Mouse (Mus musculus): ENCODE data around the gene Oaf. TPM values are rescaled to one million over a fixed set of nuclear protein-coding genes. Genes with fewer than 3 reads are reported as not detected.

Oaf gene
- 10 to 100 TPM; 12.6 to 13.2 TPM for total RNA-seq (2021)

- DNase-seq (ENCODE audit: low spot score in 2 of 2): peak; percentile 49 to 66
- intact Hi-C loops (cut with DNase I): no loop called here
Observed at GRCm38 (mm10) chr9:43239712-43240593, at the start of gene Oaf. TSS of gene Oaf (minus strand) at chr9:43239911.

- DNase-seq (ENCODE audit: low spot score in 2 of 2): peak; percentile 38 to 47
- intact Hi-C loops (cut with DNase I): no loop called here
Observed at GRCm38 (mm10) chr9:43286870-43287269, 47.2 kb upstream of the Oaf start.

- intact Hi-C loops (cut with DNase I): no loop called here
- DNase-seq (ENCODE audit: low spot score in 2 of 2): no peak
Observed at GRCm38 (mm10) chr9:43285281-43285680, 45.6 kb upstream of the Oaf start.

- peak; percentile 84 to 85 for DNase-seq (ENCODE audit: low spot score in 2 of 2)
- intact Hi-C loops (cut with DNase I): loop anchor here (1.0 to 5.0 kb wide), 3 partner anchors 63 to 287 kb away; no protein-coding TSS in a partner anchor
Observed at GRCm38 (mm10) chr9:43284284-43284683, 44.6 kb upstream of the Oaf start.

GRCm38 (mm10) chr9:43273735-43274134, 34.0 kb upstream of the Oaf start:
- intact Hi-C loops (cut with DNase I): no loop called here

GRCm38 (mm10) chr9:43271761-43272518, 32.2 kb upstream of the Oaf start:
- no peak for DNase-seq (ENCODE audit: low spot score in 2 of 2)
- intact Hi-C loops (cut with DNase I): no loop called here

More at GRCm38 (mm10) chr9:43273735-43274134, 34.0 kb upstream of the Oaf start:
- DNase-seq (ENCODE audit: low spot score in 2 of 2): no peak

- DNase-seq (ENCODE audit: low spot score in 2 of 2): peak in 1 of 2 experiments; percentile 56
- intact Hi-C loops (cut with DNase I): no loop called here
Observed at GRCm38 (mm10) chr9:43270723-43271252, 31.1 kb upstream of the Oaf start.

- intact Hi-C loops (cut with DNase I): no loop called here
- DNase-seq (ENCODE audit: low spot score in 2 of 2): peak in 1 of 2 experiments; percentile 51
Observed at GRCm38 (mm10) chr9:43269166-43269565, 29.5 kb upstream of the Oaf start.

- no peak for DNase-seq (ENCODE audit: low spot score in 2 of 2)
- intact Hi-C loops (cut with DNase I): no loop called here
Observed at GRCm38 (mm10) chr9:43267357-43267756, 27.6 kb upstream of the Oaf start.

- intact Hi-C loops (cut with DNase I): no loop called here
- DNase-seq (ENCODE audit: low spot score in 2 of 2): no peak
Observed at GRCm38 (mm10) chr9:43265194-43265593, 25.5 kb upstream of the Oaf start.

- intact Hi-C loops (cut with DNase I): no loop called here
- DNase-seq (ENCODE audit: low spot score in 2 of 2): no peak
Observed at GRCm38 (mm10) chr9:43263946-43264451, 24.3 kb upstream of the Oaf start.

GRCm38 (mm10) chr9:43262811-43263550, 23.3 kb upstream of the Oaf start:
- intact Hi-C loops (cut with DNase I): no loop called here

GRCm38 (mm10) chr9:43262390-43262789, 22.7 kb upstream of the Oaf start:
- intact Hi-C loops (cut with DNase I): no loop called here
- DNase-seq (ENCODE audit: low spot score in 2 of 2): no peak

More at GRCm38 (mm10) chr9:43262811-43263550, 23.3 kb upstream of the Oaf start:
- DNase-seq (ENCODE audit: low spot score in 2 of 2): no peak

GRCm38 (mm10) chr9:43261941-43262340, 22.2 kb upstream of the Oaf start:
- intact Hi-C loops (cut with DNase I): no loop called here
- DNase-seq (ENCODE audit: low spot score in 2 of 2): peak in 1 of 2 experiments; percentile 35

- intact Hi-C loops (cut with DNase I): no loop called here
- no peak for DNase-seq (ENCODE audit: low spot score in 2 of 2)
Observed at GRCm38 (mm10) chr9:43261124-43261907, 21.6 kb upstream of the Oaf start.

GRCm38 (mm10) chr9:43260661-43261060, 20.9 kb upstream of the Oaf start:
- intact Hi-C loops (cut with DNase I): no loop called here
- no peak for DNase-seq (ENCODE audit: low spot score in 2 of 2)

- DNase-seq (ENCODE audit: low spot score in 2 of 2): no peak
- intact Hi-C loops (cut with DNase I): no loop called here
Observed at GRCm38 (mm10) chr9:43253271-43253681, 13.6 kb upstream of the Oaf start.

GRCm38 (mm10) chr9:43252790-43253189, 13.1 kb upstream of the Oaf start:
- DNase-seq (ENCODE audit: low spot score in 2 of 2): no peak
- intact Hi-C loops (cut with DNase I): no loop called here

- DNase-seq (ENCODE audit: low spot score in 2 of 2): no peak
- intact Hi-C loops (cut with DNase I): no loop called here
Observed at GRCm38 (mm10) chr9:43251786-43252185, 12.1 kb upstream of the Oaf start.

All from left cerebral cortex, postnatal 25 days (tissue).